Mouse (Mus musculus) midbrain, embryonic 13.5 days (tissue): Measurements from ENCODE around the gene Fgf4. TPM values are rescaled to one million over a fixed set of nuclear protein-coding genes. Genes with fewer than 3 reads are reported as not detected.
A peak's percentile ranks its signal among the peaks of the same experiment; 100 is the strongest.

Experiments used
- ATAC-seq: fragments of 200-750 bp; cut with Nextera tagmentation; 2 replicates; pipeline ENCODE4 v1.8.0; 2017; ENCODE audit warnings: mild to moderate bottlenecking, moderate TSS enrichment, moderate library complexity
- H3K27ac ChIP-seq: fragments of 300-500 bp; sonication (generic); 2 replicates; pipeline ENCODE4 v1.5.1; 2015; ENCODE audit warnings: inconsistent platforms, mild to moderate bottlenecking, moderate library complexity
- H3K27me3 ChIP-seq: fragments of 300-500 bp; sonication (generic); 2 replicates; pipeline ENCODE4 v1.6.1; 2015; ENCODE audit warnings: mild to moderate bottlenecking, inconsistent platforms
- H3K36me3 ChIP-seq: fragments of 300-500 bp; sonication (generic); 2 replicates; pipeline ENCODE4 v1.6.1; 2015; ENCODE audit warnings: mild to moderate bottlenecking, inconsistent platforms
- H3K4me1 ChIP-seq: fragments of 300-500 bp; sonication (generic); replicated peaks from 2 replicates; pipeline ENCODE4 v1.6.1; 2015; ENCODE audit warnings: inconsistent platforms
- H3K4me2 ChIP-seq: fragments of 300-500 bp; sonication (generic); replicated peaks from 2 replicates; pipeline ENCODE4 v1.6.1; 2015; ENCODE audit warnings: moderate library complexity, mild to moderate bottlenecking, inconsistent platforms
- H3K4me3 ChIP-seq: fragments of 300-500 bp; sonication (generic); replicated peaks from 2 replicates; pipeline ENCODE4 v1.5.1; 2015; ENCODE audit warnings: mild to moderate bottlenecking, inconsistent platforms
- H3K9ac ChIP-seq: fragments of 300-500 bp; sonication (generic); replicated peaks from 2 replicates; pipeline ENCODE4 v1.6.1; 2015; ENCODE audit warnings: mild to moderate bottlenecking, inconsistent platforms
- H3K9me3 ChIP-seq: fragments of 300-500 bp; sonication (generic); 2 replicates; pipeline ENCODE4 v1.6.1; 2016; ENCODE audit warnings: mild to moderate bottlenecking, inconsistent platforms
- WGBS: fragments of 180-500 bp; shearing (Covaris S2); methylation state at CpG from one replicate; pipeline ENCODE4 v1.1.7; 2015; 5-methylcytosine and 5-hydroxymethylcytosine counted together
- polyA plus RNA-seq: library from polyadenylated mRNA; unstranded; fragments of >200 nt; fragmentation: Nextera tagmentation; extraction: Ambion mirVana; gene quantifications from 2 replicates; pipeline ENCODE4 v1.2.1, GENCODE M21; 2015

The Fgf4 gene
- polyA plus RNA-seq = not detected in 2 replicates

GRCm38 (mm10) chr7:144847067-144847466 lies at the start of gene Fgf4:
Gene Fgf4 (plus strand): TSS chr7:144847367.
- no peak for ATAC-seq
- H3K36me3 ChIP-seq = no peaks in the 10 kb centered on the region
- no peak within 1 kb of the TSS for H3K27ac ChIP-seq
- H3K4me1 ChIP-seq = no peaks in the 10 kb centered on the region
- peaks cover 19% of the 10 kb centered on the region; the same call in 1 of the 2 replicates for H3K27me3 ChIP-seq
- no peak within 1 kb of the TSS for H3K4me2 ChIP-seq
- H3K9ac ChIP-seq = no peak within 1 kb of the TSS
- no peak within 1 kb of the TSS for H3K4me3 ChIP-seq
- no peaks in the 10 kb centered on the region for H3K9me3 ChIP-seq

DNA sequence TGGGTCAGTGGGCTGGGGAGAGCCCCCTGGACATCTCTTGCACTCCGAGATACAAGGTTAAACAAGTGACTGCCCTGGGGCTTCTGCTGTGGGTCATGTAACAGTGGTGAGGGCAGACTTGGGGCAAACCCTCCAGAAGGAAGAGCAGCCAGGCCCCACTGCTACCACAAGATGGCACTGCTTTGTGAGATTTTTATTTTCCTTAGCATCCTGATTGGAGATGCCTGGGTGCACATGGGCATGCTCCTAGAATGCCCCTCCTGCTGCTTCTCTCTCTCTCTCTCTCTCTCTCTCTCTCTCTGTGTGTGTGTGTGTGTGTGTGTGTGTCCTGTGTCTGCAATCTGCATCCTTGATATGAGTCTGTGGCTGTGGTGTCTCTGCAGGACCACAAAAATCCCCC lies 48.7 kb upstream of the Fgf4 start:
- Histone ChIP-seq H3K4me3 (no peak overlapping the region), H3K27me3 (no peaks in the 10 kb centered on the region), H3K4me1 (peaks cover 16% of the 10 kb centered on the region; the same call in 1 of the 2 replicates), H3K36me3 (no peaks in the 10 kb centered on the region), H3K27ac (no peak overlapping the region), H3K4me2 (no peak overlapping the region), H3K9ac (no peak overlapping the region), H3K9me3 (no peaks in the 10 kb centered on the region)
- ATAC-seq = peak; percentile 63; the same call in 1 of the 2 replicates
- WGBS = 52% methylated on average over 1 of the region's 1 CpGs

DNA sequence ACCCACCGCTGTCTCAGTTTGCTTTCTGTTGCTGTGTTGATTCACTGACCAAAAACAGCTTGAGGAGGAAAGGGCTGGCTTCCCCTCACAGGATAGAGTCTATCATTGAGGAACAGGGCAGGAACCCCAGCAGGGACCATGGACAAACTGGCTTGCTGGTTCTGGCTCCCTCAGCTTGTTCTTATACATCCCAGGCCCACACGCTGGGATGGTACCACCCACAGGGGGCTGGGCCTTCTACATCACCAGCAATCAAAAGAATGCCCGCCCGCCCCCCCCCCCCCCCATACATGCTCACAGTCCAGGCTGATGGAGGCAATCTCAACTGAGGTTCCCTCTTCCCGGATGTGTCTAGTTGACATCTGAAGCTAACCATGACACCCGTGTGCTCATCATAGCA lies 40.1 kb upstream of the Fgf4 start:
- Histone ChIP-seq H3K4me3 (no peak overlapping the region), H3K27ac (no peak overlapping the region), H3K36me3 (no peaks in the 10 kb centered on the region), H3K9ac (no peak overlapping the region), H3K27me3 (no peaks in the 10 kb centered on the region), H3K9me3 (no peaks in the 10 kb centered on the region), H3K4me1 (no peaks in the 10 kb centered on the region), H3K4me2 (no peak overlapping the region)
- 70% methylated on average over 6 of the region's 6 CpGs for WGBS
- ATAC-seq = no peak

DNA sequence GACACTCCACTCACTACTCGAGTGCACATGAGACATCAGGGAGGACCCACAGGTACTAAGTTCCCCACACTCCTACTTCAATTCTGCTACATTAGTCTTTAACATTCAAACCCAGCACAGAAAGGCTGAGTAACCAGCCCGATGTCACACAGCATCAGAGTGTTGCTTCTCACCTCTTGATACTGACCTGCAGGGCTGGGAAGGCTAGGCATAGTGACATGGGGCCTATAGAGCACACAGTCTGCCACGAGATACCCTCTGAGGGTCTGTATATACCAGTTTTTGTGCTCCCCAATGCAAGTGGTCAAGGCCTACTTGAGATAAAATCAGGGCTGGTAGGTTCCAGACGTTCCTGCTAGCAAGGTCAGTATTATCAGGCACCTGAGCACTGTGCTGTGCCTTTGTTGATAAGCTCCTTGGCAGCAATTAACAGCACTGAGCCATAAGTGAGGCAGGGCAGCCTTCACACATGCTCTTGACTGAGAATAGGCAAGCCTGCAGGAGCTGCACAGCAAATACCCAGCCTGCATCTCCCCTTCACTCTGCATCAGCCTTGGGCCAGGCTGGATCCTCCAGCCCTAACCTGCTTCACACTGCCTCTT lies 39.1 kb upstream of the Fgf4 start:
- H3K36me3 ChIP-seq = no peaks in the 10 kb centered on the region
- no peak overlapping the region for H3K27ac ChIP-seq
- H3K9me3 ChIP-seq = no peaks in the 10 kb centered on the region
- no peak overlapping the region for H3K9ac ChIP-seq
- 74% methylated on average over 4 of the region's 4 CpGs for WGBS
- H3K27me3 ChIP-seq = no peaks in the 10 kb centered on the region
- ATAC-seq = no peak
- H3K4me2 ChIP-seq = no peak overlapping the region
- no peak overlapping the region for H3K4me3 ChIP-seq
- no peaks in the 10 kb centered on the region for H3K4me1 ChIP-seq

GRCm38 (mm10) chr7:144811521-144811920 lies 35.6 kb upstream of the Fgf4 start:
- Histone ChIP-seq H3K4me2 (no peak overlapping the region), H3K9ac (no peak overlapping the region), H3K4me1 (no peaks in the 10 kb centered on the region), H3K27me3 (no peaks in the 10 kb centered on the region), H3K9me3 (no peaks in the 10 kb centered on the region), H3K4me3 (no peak overlapping the region), H3K36me3 (no peaks in the 10 kb centered on the region), H3K27ac (no peak overlapping the region)
- WGBS = 49% methylated on average over 4 of the region's 4 CpGs
- ATAC-seq = no peak

GRCm38 (mm10) chr7:144821901-144822300 lies 25.3 kb upstream of the Fgf4 start:
- Histone ChIP-seq H3K9ac (no peak overlapping the region), H3K4me3 (no peak overlapping the region), H3K27ac (no peak overlapping the region), H3K9me3 (peaks cover 6% of the 10 kb centered on the region), H3K4me2 (no peak overlapping the region), H3K4me1 (peaks cover 11% of the 10 kb centered on the region), H3K27me3 (peaks cover 8% of the 10 kb centered on the region), H3K36me3 (no peaks in the 10 kb centered on the region)
- 28% methylated on average over 7 of the region's 7 CpGs for WGBS
- ATAC-seq = no peak

- 98% methylated on average over 2 of the region's 2 CpGs for WGBS
- no peak overlapping the region for H3K4me2 ChIP-seq
- H3K36me3 ChIP-seq = no peaks in the 10 kb centered on the region
- H3K4me3 ChIP-seq = no peak overlapping the region
- H3K9me3 ChIP-seq = no peaks in the 10 kb centered on the region
- peaks cover 8% of the 10 kb centered on the region for H3K27me3 ChIP-seq
- H3K4me1 ChIP-seq = peaks cover 11% of the 10 kb centered on the region
- no peak overlapping the region for H3K9ac ChIP-seq
- ATAC-seq = no peak
- no peak overlapping the region for H3K27ac ChIP-seq
Observed at GRCm38 (mm10) chr7:144823988-144824387, 23.2 kb upstream of the Fgf4 start.

- peaks cover 8% of the 10 kb centered on the region for H3K4me1 ChIP-seq
- H3K9me3 ChIP-seq = no peaks in the 10 kb centered on the region
- no peak overlapping the region for H3K27ac ChIP-seq
- 37% methylated on average over 11 of the region's 11 CpGs for WGBS
- H3K4me3 ChIP-seq = no peak overlapping the region
- H3K27me3 ChIP-seq = peaks cover 8% of the 10 kb centered on the region
- no peak for ATAC-seq
- no peaks in the 10 kb centered on the region for H3K36me3 ChIP-seq
- H3K4me2 ChIP-seq = no peak overlapping the region
- no peak overlapping the region for H3K9ac ChIP-seq
Observed at GRCm38 (mm10) chr7:144828369-144828768, 18.8 kb upstream of the Fgf4 start.

DNA sequence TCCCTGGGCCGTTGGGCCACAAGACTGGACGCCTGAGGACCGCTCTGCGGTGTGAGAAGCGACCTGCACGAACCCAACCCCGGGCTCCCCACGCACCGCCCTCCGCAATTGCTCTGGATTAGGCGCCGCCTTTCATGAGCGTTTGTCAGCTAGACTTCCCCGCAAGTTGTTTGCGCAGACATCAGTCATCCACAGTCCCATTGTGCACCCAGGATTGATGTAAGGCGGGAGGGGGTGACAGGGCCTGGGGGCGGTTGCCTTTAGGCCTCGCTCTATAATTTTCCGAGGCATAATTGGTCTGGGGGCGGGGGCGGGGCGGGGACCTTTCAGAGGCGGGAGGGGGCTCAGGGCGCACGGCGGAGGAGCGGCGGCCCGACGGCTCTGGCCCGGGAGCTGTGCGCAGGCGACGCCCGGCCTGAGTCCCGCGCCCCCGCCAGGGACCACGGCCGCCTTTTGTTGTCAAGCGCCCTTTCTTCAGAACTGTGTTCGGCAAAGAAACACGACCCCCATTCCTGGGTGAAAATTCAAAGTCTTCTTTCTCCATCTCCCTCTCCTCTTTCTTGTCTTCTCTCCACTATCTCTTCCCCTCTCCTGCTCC lies 9.2 kb upstream of the Fgf4 start, which contains the start of gene Fgf3:
TSS of gene Fgf3 (plus strand) at position 193 of the 598 bp plus-strand sequence.
- Histone ChIP-seq H3K27me3 (peaks cover 80% of the 10 kb centered on the region), H3K4me3 (peak within 1 kb of the TSS; percentile 43), H3K4me2 (peak within 1 kb of the TSS; percentile 68), H3K9ac (peak within 1 kb of the TSS; percentile 51; the same call in 1 of the 2 replicates), H3K4me1 (peaks cover 19% of the 10 kb centered on the region), H3K27ac (no peak within 1 kb of the TSS), H3K9me3 (no peaks in the 10 kb centered on the region), H3K36me3 (no peaks in the 10 kb centered on the region)
- 1% methylated on average over 43 of the region's 43 CpGs for WGBS
- ATAC-seq = no peak

- H3K36me3 ChIP-seq = no peaks in the 10 kb centered on the region
- peak overlapping the region; percentile 51; the same call in 1 of the 2 replicates for H3K9ac ChIP-seq
- H3K27me3 ChIP-seq = peaks cover 86% of the 10 kb centered on the region
- H3K27ac ChIP-seq = no peak overlapping the region
- peak overlapping the region; percentile 68 for H3K4me2 ChIP-seq
- WGBS = under 1% methylated on average over 94 of the region's 94 CpGs
- peak; percentile 73; the same call in 1 of the 2 replicates for ATAC-seq
- peaks cover 19% of the 10 kb centered on the region for H3K4me1 ChIP-seq
- H3K4me3 ChIP-seq = peak overlapping the region; percentile 43
- no peaks in the 10 kb centered on the region for H3K9me3 ChIP-seq
Observed at GRCm38 (mm10) chr7:144838522-144839503, 8.4 kb upstream of the Fgf4 start.

DNA sequence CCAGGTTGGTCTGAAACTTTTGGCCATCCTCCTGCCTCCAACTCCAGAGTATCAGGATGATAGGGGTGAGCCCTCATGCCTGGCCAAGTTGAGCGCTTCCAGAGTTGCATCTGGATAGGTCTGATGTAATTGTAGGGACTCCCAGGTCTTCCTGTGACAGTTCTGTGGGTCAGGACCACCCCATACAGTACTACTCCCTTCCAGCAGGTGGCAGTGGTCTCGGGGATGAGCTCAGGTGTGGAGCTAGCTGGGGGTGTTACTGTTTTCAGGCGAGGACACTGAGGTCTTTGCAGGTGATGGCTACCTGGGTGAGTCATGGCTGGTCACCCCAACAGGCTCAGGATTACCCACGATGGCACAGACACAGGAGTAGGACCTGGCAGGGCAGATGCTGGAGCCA lies 1.0 kb upstream of the Fgf4 start:
- H3K9me3 ChIP-seq = no peaks in the 10 kb centered on the region
- no peak overlapping the region for H3K4me3 ChIP-seq
- H3K27me3 ChIP-seq = peaks cover 28% of the 10 kb centered on the region
- no peaks in the 10 kb centered on the region for H3K4me1 ChIP-seq
- 27% methylated on average over 4 of the region's 4 CpGs for WGBS
- no peak overlapping the region for H3K9ac ChIP-seq
- H3K4me2 ChIP-seq = no peak overlapping the region
- no peak overlapping the region for H3K27ac ChIP-seq
- no peak for ATAC-seq
- no peaks in the 10 kb centered on the region for H3K36me3 ChIP-seq

DNA sequence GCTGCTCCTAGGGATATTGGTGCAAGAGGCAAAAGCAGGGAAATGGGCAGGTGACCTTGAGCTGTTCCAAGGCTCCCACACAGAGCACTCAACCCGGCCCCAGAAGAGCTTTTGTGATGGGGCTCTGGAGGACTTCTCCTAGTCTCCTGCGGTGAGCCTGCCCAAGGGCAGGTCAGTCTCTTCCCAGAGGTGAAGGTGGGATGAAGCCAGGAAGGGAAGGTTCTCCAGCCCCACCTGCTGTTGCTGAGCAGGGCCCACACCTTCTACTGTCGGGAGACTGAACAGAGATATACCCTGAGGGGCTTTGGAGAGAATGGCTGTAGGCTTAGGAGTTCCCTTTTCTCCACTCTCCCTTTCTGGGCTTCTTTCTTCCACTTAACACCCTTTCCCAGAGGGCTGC lies 4.2 kb downstream of the Fgf4 start:
- H3K9me3 ChIP-seq = no peaks in the 10 kb centered on the region
- H3K27ac ChIP-seq = no peak overlapping the region
- peaks cover 5% of the 10 kb centered on the region; the same call in 1 of the 2 replicates for H3K27me3 ChIP-seq
- 59% methylated on average over 3 of the region's 3 CpGs for WGBS
- H3K4me1 ChIP-seq = no peaks in the 10 kb centered on the region
- ATAC-seq = no peak
- no peak overlapping the region for H3K9ac ChIP-seq
- H3K4me2 ChIP-seq = no peak overlapping the region
- H3K4me3 ChIP-seq = no peak overlapping the region
- no peaks in the 10 kb centered on the region for H3K36me3 ChIP-seq
